ENCODE assay signal across 10 mouse cellular contexts in the genomic region with DNA sequence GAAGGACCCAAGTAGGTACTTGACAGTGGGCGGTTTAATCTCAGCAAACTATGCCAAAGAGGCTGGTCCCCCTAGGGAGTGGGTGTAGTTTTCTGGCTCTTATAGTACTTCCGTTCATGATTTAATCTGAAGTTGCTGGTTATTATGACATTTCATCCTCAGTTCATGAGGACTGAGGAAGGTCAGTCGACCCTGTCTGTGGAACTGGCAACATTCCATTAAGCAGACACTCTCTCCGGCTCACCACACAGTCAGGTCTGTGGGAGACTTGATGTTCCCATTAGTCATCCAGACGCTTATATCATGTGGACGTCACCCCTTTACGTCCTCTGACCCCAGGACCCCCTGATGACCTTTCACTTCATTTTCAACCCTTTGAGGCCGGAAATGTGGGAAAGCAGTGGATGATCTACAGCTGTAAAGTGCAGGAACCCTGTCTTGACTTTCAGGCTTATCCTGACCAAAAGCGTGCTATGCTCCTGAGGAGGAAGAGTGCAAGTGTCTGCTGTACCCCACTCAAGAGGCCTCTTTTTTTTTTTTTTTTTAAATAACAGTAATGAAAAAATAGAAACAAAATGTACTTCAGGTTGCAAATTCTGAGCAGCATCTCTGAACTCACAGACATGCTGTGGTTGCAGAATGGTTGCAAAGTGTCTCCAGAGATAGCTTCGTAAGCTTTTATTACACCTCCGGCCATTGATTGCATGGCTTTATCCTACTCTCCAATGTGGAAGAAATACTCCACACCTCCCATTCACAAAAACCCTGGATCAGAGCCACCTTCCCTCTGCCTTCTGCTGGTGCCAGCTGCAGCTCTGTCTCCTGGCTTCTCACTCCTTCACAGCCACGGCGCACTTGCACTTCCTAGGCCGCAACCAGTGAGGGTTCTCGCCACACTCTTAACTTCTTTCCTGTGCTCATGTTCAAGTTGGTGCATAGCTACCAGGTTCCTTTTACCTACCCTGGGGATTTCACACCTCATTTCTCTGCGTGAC.
DNase-seq lines count a peak whose midpoint lies in the region; ATAC-seq lines count a peak whose summit lies in the region.
"Had no signal": no experiment of that assay in that cellular context is flagged by ENCODE, and none has a peak within 500 bp of the region (broad histone marks: within the 10 kb centered on the region; RNA-seq: fewer than 3 reads in every experiment).

No protein-coding gene starts in this region.

- no peak overlapping the region for H3K4me3 ChIP-seq in forebrain, embryonic 11.5 days (ENCODE audit: low read depth, low read length)
- H3K4me3 ChIP-seq in forebrain, embryonic 10.5 days: no peak overlapping the region
- H3K4me3 ChIP-seq: hindbrain, embryonic 15.5 days had no signal

- no peaks in the 10 kb centered on the region for H3K9me3 ChIP-seq in forebrain, embryonic 11.5 days (ENCODE audit: control insufficient read depth, low read length)
- no peaks in the 10 kb centered on the region for H3K9me3 ChIP-seq in forebrain, embryonic 10.5 days
- H3K9me3 ChIP-seq: hindbrain, embryonic 15.5 days had no signal

- H3K36me3 ChIP-seq in forebrain, embryonic 11.5 days (ENCODE audit: control insufficient read depth, insufficient read depth, low read length): no peaks in the 10 kb centered on the region
- peaks cover 40% of the 10 kb centered on the region for H3K36me3 ChIP-seq in forebrain, embryonic 10.5 days (replicated peaks)
- H3K36me3 ChIP-seq: hindbrain, embryonic 15.5 days had no signal

- 0 out of 2 replicates have a peak, but pooled peaks have one; percentile 22 for ATAC-seq in forebrain, embryonic 11.5 days (replicated peaks; ENCODE audit: low FRiP score)

- H3K4me2 ChIP-seq in forebrain, embryonic 11.5 days (ENCODE audit: low read depth, low read length, severe bottlenecking): no peak overlapping the region
- H3K4me2 ChIP-seq: hindbrain, embryonic 15.5 days had no signal

- DNase-seq in forebrain, embryonic 11.5 days (ENCODE audit: low spot score): no peak
- no peak for DNase-seq in forebrain, embryonic 10.5 days (ENCODE audit: extremely low spot score, low spot score)
- DNase-seq in Muller cell, postnatal 12 days (ENCODE audit: inconsistent ontology term): peak; percentile 36
- peak; percentile 20 for DNase-seq in heart, adult 8-10 months (ENCODE audit: low spot score)
- peak; percentile 16 to 18 for DNase-seq in layer of hippocampus, adult 8-10 months (ENCODE audit: low spot score in 2 of 2)
- peak; percentile 17 for DNase-seq in right cerebral cortex, postnatal 25 days
- DNase-seq in urinary bladder, postnatal 10 days (ENCODE audit: low spot score): no peak
- no peak for DNase-seq in MN1 (ENCODE audit: low spot score)

- no peak overlapping the region for H3K27ac ChIP-seq in forebrain, embryonic 11.5 days (ENCODE audit: low read depth, low read length)
- H3K27ac ChIP-seq in forebrain, embryonic 10.5 days: no peak overlapping the region
- H3K27ac ChIP-seq: hindbrain, embryonic 15.5 days had no signal

- H3K4me1 ChIP-seq in forebrain, embryonic 11.5 days (replicated peaks; ENCODE audit: control insufficient read depth, insufficient read depth, low read length): peaks cover 4% of the 10 kb centered on the region; the same call in 1 of the 2 replicates
- H3K4me1 ChIP-seq in forebrain, embryonic 10.5 days: peaks cover 52% of the 10 kb centered on the region
- H3K4me1 ChIP-seq: hindbrain, embryonic 15.5 days had no signal

- WGBS in forebrain, embryonic 11.5 days: 82% methylated on average over 16 of the region's 16 CpGs
- 82% methylated on average over 16 of the region's 16 CpGs for WGBS in forebrain, embryonic 10.5 days

- no peaks in the 10 kb centered on the region for H3K27me3 ChIP-seq in forebrain, embryonic 11.5 days (ENCODE audit: control insufficient read depth, insufficient read depth, low read length)
- H3K27me3 ChIP-seq in forebrain, embryonic 10.5 days (ENCODE audit: poor library complexity, severe bottlenecking): no peaks in the 10 kb centered on the region
- H3K27me3 ChIP-seq: CH12.LX; hindbrain, embryonic 15.5 days had no signal

- no peak overlapping the region for H3K9ac ChIP-seq in forebrain, embryonic 11.5 days (ENCODE audit: low read length)
- H3K9ac ChIP-seq: hindbrain, embryonic 15.5 days had no signal

Comparison
In these comparisons a context has a peak if more than half of its experiments do, and no peak if none do; other contexts are left out.
1. DNase-seq: peak in Muller cell, postnatal 12 days (single experiment), heart, adult 8-10 months (single experiment), layer of hippocampus, adult 8-10 months (2 of 2) and right cerebral cortex, postnatal 25 days (single experiment); none in forebrain, embryonic 11.5 days (single experiment), forebrain, embryonic 10.5 days (single experiment), urinary bladder, postnatal 10 days (single experiment) and MN1 (single experiment).